Mouse (Mus musculus): ENCODE measurements around the gene Slc25a22. TPM values are rescaled to one million over a fixed set of nuclear protein-coding genes. Genes with fewer than 3 reads are reported as not detected.
"Not testable (repeated sequence)": the region's sequence is repeated elsewhere in the genome, so short reads cannot be mapped to it uniquely, and the experiment has no call there.

Slc25a22 gene
- total RNA-seq, 4 experiments from 2014 or later: 86.7 to 109 (median 104) TPM

DNA sequence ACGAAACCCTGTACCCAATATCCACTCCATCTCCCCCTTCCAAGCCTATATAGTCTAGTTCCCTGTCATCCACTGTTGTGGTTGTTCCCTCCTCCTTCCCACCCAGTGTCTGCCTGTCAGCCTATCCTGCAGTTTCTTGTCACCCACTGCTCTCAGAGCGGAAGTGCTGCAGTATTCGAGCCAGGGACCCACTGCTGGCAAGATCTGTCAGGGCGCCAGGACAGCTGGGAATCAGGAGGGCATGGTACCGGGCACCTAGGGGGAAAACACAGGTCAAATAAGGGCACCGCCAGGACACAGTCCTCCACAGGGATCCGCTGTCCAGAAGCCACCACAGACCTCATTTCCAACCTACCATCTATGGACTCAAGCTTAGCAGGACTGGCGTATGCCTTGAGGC, 27.1 kb downstream of the Slc25a22 start:
- no peak for DNase-seq

- DNase-seq: peak; percentile 76
Observed at GRCm38 (mm10) chr7:141408833-141409232, 28.9 kb downstream of the Slc25a22 start.

DNA sequence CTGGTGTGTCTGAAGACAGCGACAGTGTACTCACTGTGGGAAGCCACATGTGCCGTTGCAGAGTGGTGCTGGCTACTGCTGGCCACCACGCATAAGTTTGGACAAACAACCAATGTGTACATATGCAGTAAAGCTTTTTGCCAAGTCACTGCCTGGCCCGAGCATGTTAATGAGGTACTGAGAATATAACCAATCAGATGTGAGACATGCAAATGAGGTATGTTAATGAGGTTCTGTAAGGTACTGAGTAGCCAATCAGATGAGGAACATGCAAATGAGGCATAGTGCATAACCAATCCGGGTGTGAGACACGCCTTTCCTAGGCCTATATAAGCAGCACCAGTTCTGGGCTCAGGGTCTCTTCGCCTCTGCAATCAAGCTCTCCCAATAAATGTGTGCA, 30.0 kb downstream of the Slc25a22 start:
- DNase-seq: not testable (repeated sequence)

- DNase-seq: no peak
Observed at GRCm38 (mm10) chr7:141405466-141405865, 32.2 kb downstream of the Slc25a22 start.

- DNase-seq: peak; percentile 65
Observed at GRCm38 (mm10) chr7:141403305-141403704, 34.4 kb downstream of the Slc25a22 start.

DNA sequence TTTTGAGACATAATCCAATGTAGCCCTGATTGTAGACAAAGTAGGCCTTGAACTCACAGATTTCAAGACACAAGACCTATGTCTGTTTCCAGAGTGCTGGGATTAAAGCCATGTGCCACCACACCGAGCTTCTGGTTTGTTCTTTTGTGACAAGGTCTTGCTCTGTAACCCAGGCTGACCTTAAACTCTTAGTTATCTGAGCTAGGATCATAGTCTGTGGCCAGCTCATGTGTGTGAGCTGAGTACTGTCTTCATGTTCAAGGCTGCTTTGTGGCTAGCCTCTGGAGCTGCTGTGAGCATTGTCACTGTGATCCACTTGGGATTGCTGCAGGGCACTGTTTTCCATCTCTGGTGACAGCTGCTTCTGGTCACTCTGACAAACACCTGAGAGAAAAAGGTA, 42.3 kb downstream of the Slc25a22 start:
- DNase-seq: no peak

- DNase-seq: peak; percentile 60
Observed at GRCm38 (mm10) chr7:141394771-141395170, 42.9 kb downstream of the Slc25a22 start.

GRCm38 (mm10) chr7:141394158-141394557, 43.5 kb downstream of the Slc25a22 start:
- DNase-seq: no peak

DNA sequence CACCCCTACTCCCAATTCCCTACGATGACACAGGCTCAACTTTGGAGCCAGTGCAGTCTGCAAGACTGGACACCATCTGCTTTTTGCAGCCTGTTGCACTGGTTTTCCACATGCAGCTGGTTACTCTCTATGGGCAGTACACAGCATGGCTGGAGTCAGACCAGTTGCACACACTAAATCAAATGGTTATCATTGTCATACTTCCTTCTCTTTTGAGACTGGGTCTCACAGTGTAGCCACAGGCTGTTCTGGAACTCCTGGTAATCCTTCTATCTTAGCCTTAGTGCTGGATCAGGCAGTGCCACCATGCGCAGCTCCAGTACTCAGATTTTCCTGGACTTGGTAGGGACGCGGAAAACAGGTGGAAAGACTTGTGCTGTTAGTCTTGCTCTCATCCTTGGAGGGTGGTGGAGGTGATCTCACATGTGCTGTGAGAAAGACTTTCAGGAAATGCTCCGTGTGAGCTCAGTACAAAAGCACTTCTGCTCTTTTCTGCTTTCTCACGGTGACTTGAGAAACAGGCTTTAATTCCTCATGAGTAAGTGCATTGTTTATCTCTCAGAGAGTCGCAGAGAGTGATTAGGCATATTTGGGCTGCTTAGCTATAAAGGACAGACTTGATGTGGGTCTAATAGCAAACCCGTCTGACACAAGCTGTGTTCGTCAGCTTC, 45.0 kb downstream of the Slc25a22 start:
- DNase-seq: no peak

DNA sequence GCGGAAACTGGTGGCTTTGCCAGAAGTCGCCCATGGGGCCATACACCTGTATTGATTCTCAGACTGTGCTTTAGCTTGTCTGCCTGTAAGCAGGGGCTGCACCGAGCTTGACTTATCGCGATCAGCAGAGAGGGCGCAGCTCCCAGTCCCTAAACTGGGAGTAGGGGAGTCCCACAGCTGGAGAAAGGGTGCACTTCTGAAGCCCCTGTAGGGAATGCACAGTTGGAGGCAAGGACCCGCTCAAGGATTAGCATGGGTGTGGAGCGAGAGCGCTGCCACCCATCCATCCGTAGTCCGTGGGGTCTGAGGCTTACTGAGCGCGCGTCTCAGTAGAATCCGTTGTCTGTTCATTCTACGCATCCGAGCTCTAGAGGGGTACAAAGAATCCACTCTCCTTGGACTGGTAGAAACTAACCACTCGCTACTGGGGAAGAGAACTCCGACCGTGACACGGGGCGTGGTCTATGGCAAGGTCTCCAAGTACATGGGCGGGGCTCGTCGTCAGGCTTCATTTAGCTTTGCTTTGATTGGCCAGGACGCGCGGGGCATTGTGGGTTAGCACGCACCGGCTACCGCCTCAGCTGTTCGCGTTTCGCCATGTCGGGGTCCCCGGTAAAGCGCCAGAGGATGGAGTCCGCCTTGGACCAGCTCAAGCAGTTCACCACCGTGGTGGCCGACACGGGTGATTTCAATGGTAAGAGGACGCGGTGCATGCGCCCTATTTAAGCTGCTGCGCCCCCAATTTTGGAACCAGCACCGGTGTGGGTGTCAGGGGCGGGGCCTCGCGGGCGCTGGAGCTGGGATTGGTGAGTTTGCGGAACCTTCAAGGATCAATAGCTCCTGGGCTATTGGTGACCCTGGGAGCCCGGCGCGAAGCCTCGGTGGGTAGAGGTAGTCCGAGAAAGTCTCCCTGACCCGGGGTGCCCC, 45.8 kb downstream of the Slc25a22 start, which contains the start of gene Taldo1:
TSS of gene Taldo1 (plus strand) at position 575 of the 927 bp plus-strand sequence.
- DNase-seq: peak; percentile 96

DNA sequence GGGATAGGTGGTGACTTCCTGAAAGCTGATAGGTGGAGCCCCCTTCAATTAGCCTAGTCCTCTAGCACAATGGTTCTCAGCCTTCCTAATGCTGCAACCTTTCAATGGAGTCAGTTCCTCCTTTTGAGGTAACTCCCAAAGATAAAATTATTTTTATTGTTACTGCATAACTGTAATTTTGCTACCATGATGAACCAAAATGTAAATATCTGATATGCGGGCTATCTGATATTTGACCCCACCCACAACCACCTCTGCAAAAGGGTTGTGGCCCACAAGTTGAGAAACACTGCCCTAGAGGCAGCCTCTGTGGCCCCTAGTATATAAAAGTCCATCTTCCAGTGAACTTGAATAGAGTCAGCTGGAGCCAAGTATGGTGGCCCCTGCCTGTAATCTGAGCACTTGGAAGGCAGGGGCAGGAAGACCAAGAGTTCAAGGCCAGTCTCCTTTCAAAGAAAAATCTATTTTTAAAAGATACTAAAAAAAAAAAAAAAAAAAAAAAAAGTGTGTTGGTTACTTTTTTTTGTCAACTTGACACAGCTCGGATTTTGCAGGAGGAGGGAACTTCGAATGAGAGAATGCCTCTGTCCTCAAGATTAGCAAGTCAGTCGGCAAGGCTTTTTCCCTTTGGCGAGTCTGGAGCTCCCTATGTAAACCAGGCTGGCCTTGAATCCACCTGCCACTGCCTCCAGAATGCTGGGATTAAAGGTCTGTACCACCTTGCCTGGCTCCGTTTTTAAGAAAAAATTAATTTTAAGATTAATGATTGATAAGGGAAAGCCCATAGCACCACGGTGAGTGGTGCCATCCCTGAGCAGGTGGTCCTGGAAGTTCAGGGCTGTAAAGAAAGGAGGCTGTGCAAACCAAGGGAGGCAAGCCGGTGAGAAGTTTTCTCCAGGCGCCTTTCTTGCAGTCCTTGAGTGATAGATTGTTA, 47.1 kb downstream of the Slc25a22 start:
- no peak for DNase-seq

GRCm38 (mm10) chr7:141388487-141389109, 49.1 kb downstream of the Slc25a22 start:
- no peak for DNase-seq

DNA sequence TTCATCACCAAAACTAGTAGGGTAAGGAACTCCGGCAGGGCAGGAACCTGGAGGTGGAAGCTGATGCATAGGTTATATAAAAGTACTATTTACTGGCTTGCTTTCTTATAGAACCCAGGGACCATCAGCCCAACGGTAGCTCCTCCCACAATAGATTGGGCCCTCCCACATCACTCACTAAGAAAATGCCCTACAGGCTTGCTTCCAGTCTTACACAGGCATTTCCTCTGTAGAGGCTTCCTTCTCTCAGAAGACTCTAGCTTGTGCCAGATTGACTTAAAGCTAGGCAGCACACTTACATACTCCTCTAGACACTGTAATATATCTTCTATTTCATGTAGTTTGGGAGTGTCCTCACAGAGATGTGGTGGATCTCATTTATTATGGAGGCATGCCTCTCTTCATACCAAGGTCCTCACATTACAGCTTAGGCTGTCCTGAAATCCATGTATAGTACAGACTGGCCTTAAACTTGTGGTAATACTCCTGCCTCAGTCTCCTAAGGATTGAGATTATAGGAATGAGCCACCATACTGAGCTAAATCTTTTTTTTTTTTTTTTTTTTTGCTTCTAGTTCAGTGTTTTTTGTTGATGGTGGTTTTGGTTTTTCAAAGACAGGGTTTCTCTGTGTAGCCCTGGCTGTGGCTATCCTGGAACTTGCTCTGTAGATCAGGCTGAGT, 49.7 kb downstream of the Slc25a22 start:
- no peak for DNase-seq

DNA sequence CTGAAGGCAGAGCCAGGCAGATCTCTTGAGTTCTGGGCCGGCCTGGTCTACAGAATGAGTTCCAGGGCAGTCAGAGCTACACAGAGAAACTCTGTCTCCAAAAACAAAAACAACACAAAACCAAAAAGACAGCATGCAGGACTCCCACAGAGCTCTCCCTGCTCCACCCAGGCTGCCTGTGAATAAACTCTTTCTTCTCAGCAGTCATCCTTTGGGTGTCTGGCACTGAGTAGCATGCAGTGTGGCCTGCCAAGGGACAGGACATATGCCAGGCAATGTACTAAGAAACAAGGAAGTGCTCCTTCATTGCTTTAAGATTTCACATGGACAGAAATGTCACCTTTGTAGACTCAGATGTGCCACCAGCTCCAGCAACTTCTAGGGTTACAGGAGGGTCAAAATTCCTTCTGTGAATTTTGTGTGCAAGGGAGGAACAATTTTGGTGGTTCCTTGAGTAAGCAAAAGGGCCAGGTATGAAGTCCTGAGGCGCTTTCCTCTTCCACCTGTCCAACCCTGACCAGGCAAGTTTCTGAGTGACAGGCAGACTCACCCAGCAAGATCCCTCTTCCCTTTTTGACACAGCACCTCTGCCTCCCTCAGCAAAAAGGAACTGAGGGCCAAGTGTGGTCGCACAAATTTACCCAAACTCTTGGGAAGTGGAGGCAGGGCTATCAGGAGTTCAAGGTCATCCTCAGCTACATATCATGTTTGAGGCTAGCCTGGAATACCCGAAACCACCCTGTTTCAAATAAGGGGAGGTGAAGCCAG, 56.4 kb downstream of the Slc25a22 start:
- no peak for DNase-seq

Other genes starting within 250 kb of the Slc25a22 start
- 100 to 1,000 TPM in 1 of 4 experiments, 10 to 100 TPM in 3; 80.0 to 105 (median 92.6) TPM for gene Hras, start 243.9 kb downstream of the Slc25a22 start, total RNA-seq (2022)
- gene Lrrc56, start 243.7 kb downstream of the Slc25a22 start, total RNA-seq (2022): 10 to 100 TPM in 1 of 4 experiments, 1 to 10 TPM in 3; 6.6 to 12.1 (median 8.4) TPM
- under 1 TPM; 0.12 to 0.94 (median 0.66) TPM for gene Lmntd2, start 223.8 kb downstream of the Slc25a22 start, total RNA-seq (2022)
- 1 to 10 TPM; 5.6 to 7.7 (median 6.3) TPM for gene Rassf7, start 222.0 kb downstream of the Slc25a22 start, total RNA-seq (2022)
- gene Phrf1, start 209.1 kb downstream of the Slc25a22 start, total RNA-seq (2022): 10 to 100 TPM; 79.8 to 92.9 (median 84.3) TPM
- 10 to 100 TPM in 2 of 4 experiments, 1 to 10 TPM in 2; 7.0 to 10.7 (median 9.4) TPM for gene Irf7, start 171.4 kb downstream of the Slc25a22 start, total RNA-seq (2022)
- gene Cdhr5, start 161.1 kb downstream of the Slc25a22 start, total RNA-seq (2022): 1 to 10 TPM; 2.3 to 5.5 (median 3.2) TPM
- under 1 TPM in 1 of 4 experiments, not detected in 3; 0.67 TPM for gene Sct, start 158.8 kb downstream of the Slc25a22 start, total RNA-seq (2022)
- 1 to 10 TPM in 1 of 4 experiments, under 1 TPM in 1, not detected in 2; 0.40 to 1.3 TPM for gene Drd4, start 145.9 kb downstream of the Slc25a22 start, total RNA-seq (2022)
- gene Deaf1, start 110.2 kb downstream of the Slc25a22 start, total RNA-seq (2022): 10 to 100 TPM; 27.1 to 47.4 (median 36.7) TPM
- 10 to 100 TPM; 31.4 to 46.6 (median 34.8) TPM for gene Tmem80, start 110.2 kb downstream of the Slc25a22 start, total RNA-seq (2022)
- 1 to 10 TPM; 2.0 to 2.9 (median 2.3) TPM for gene Eps8l2, start 99.0 kb downstream of the Slc25a22 start, total RNA-seq (2022)
- gene Taldo1, start 45.7 kb downstream of the Slc25a22 start, total RNA-seq (2022): 100 to 1,000 TPM; 429 to 671 (median 576) TPM
- 10 to 100 TPM; 38.9 to 52.2 (median 47.6) TPM for gene Gatd1, start 23.8 kb downstream of the Slc25a22 start, total RNA-seq (2022)
- 1 to 10 TPM; 1.5 to 2.6 (median 2.1) TPM for gene Cend1, start 8.4 kb downstream of the Slc25a22 start, total RNA-seq (2022)
- gene Pidd1, start 6.1 kb upstream of the Slc25a22 start, total RNA-seq (2022): 1 to 10 TPM; 1.0 to 2.3 (median 1.4) TPM
- gene Rplp2, start 9.5 kb upstream of the Slc25a22 start, total RNA-seq (2022): 1,000 to 10,000 TPM in 3 of 4 experiments, 100 to 1,000 TPM in 1; 998 to 1,129 (median 1,024) TPM
- gene Pnpla2, start 17.3 kb upstream of the Slc25a22 start, total RNA-seq (2022): 100 to 1,000 TPM; 256 to 532 (median 452) TPM
- 10 to 100 TPM; 11.7 to 21.1 (median 18.7) TPM for gene Cracr2b, start 23.2 kb upstream of the Slc25a22 start, total RNA-seq (2022)
- 100 to 1,000 TPM; 323 to 455 (median 409) TPM for gene Cd151, start 29.5 kb upstream of the Slc25a22 start, total RNA-seq (2022)
- gene Polr2l, start 37.2 kb upstream of the Slc25a22 start, total RNA-seq (2022): 100 to 1,000 TPM in 3 of 4 experiments, 10 to 100 TPM in 1; 99.4 to 147 (median 129) TPM
- gene Tspan4, start 37.3 kb upstream of the Slc25a22 start, total RNA-seq (2022): 100 to 1,000 TPM in 2 of 4 experiments, 10 to 100 TPM in 2; 89.1 to 191 (median 124) TPM
- gene Chid1, start 102.0 kb upstream of the Slc25a22 start, total RNA-seq (2022): 10 to 100 TPM; 57.5 to 69.9 (median 62.5) TPM
- gene Ap2a2, start 124.3 kb upstream of the Slc25a22 start, total RNA-seq (2022): 10 to 100 TPM; 54.9 to 79.7 (median 66.5) TPM
- not detected for gene Muc6, start 217.4 kb upstream of the Slc25a22 start, total RNA-seq (2022)